Mouse (Mus musculus) central nervous system, embryonic 18 days (tissue): Measurements from ENCODE around the gene Olfr94. TPM values are rescaled to one million over a fixed set of nuclear protein-coding genes. Genes with fewer than 3 reads are reported as not detected.

Experiments
- polyA plus RNA-seq: library from polyadenylated mRNA; depleted of rRNA; stranded (reverse); fragments of >200 nt; gene quantifications from 2 replicates; pipeline ENCODE4 v1.2.3, GENCODE M21; 2012; rRNA removed

Olfr94 gene
- polyA plus RNA-seq, result not detected in 2 replicates

GRCm38 (mm10) chr17:37200894-37201293, at the start of gene Olfr94:
Olfr94 (minus strand) TSS chr17:37200994.

GRCm38 (mm10) chr17:37237230-37237629, 36.4 kb upstream of the Olfr94 start, which contains the start of gene Olfr97:
Olfr97 (minus strand) TSS chr17:37237330.

GRCm38 (mm10) chr17:37219846-37220245, 19.1 kb upstream of the Olfr94 start, which contains the start of gene Olfr96:
Olfr96 (plus strand) TSS chr17:37220146.

GRCm38 (mm10) chr17:37213018-37213417, 12.2 kb upstream of the Olfr94 start, which contains the start of gene Olfr95:
Olfr95 (minus strand) TSS chr17:37213118.

GRCm38 (mm10) chr17:37193656-37194055, 7.1 kb downstream of the Olfr94 start, which contains the start of gene Ubd:
Ubd (plus strand) TSS chr17:37193892.

GRCm38 (mm10) chr17:37161394-37161793, 39.4 kb downstream of the Olfr94 start, which contains the start of gene Olfr93:
Olfr93 (minus strand) TSS chr17:37161494.

Other genes starting within 250 kb of the Olfr94 start
- gene Ppp1r11, start 249.3 kb downstream of the Olfr94 start, polyA plus RNA-seq, result 154 and 160 TPM in 2 replicates
- gene Znrd1, start 242.4 kb downstream of the Olfr94 start, polyA plus RNA-seq, result 42.6 and 42.9 TPM in 2 replicates
- gene Znrd1as, start 242.4 kb downstream of the Olfr94 start, polyA plus RNA-seq, result 4.1 and 4.6 TPM in 2 replicates
- gene 2410137M14Rik, start 219.8 kb downstream of the Olfr94 start, polyA plus RNA-seq, result 1.6 and 1.9 TPM in 2 replicates
- gene H2-M5, start 211.5 kb downstream of the Olfr94 start, polyA plus RNA-seq, result 13.8 and 14.5 TPM in 2 replicates
- 444 and 477 TPM in 2 replicates for gene Zfp57, start 199.8 kb downstream of the Olfr94 start, polyA plus RNA-seq
- gene Mog, start 177.6 kb downstream of the Olfr94 start, polyA plus RNA-seq, result 0.08 and 0.11 TPM in 2 replicates
- gene Gabbr1, start 155.0 kb downstream of the Olfr94 start, polyA plus RNA-seq, result 279 and 285 TPM in 2 replicates
- not detected in 2 replicates for gene Olfr90, start 112.5 kb downstream of the Olfr94 start, polyA plus RNA-seq
- not detected in 2 replicates for gene Olfr91, start 102.7 kb downstream of the Olfr94 start, polyA plus RNA-seq
- gene Olfr92, start 80.9 kb downstream of the Olfr94 start, polyA plus RNA-seq, result not detected in 2 replicates
- gene Olfr93, start 39.5 kb downstream of the Olfr94 start, polyA plus RNA-seq, result not detected in 2 replicates
- not detected in 2 replicates for gene Ubd, start 7.1 kb downstream of the Olfr94 start, polyA plus RNA-seq
- 0.03 and 0.04 TPM in 2 replicates for gene Olfr95, start 12.1 kb upstream of the Olfr94 start, polyA plus RNA-seq
- gene Olfr96, start 19.2 kb upstream of the Olfr94 start, polyA plus RNA-seq, result not detected in 2 replicates
- gene Olfr97, start 36.3 kb upstream of the Olfr94 start, polyA plus RNA-seq, result not detected in 2 replicates
- not detected in 2 replicates for gene Olfr98, start 62.8 kb upstream of the Olfr94 start, polyA plus RNA-seq
- 0.83 and 0.98 TPM in 2 replicates for gene H2-M3, start 69.2 kb upstream of the Olfr94 start, polyA plus RNA-seq
- gene Olfr99, start 82.5 kb upstream of the Olfr94 start, polyA plus RNA-seq, result not detected in 2 replicates
- gene Olfr101, start 103.3 kb upstream of the Olfr94 start, polyA plus RNA-seq, result not detected in 2 replicates
- not detected in 2 replicates for gene Olfr102, start 116.1 kb upstream of the Olfr94 start, polyA plus RNA-seq
- not detected in 2 replicates for gene Olfr103, start 138.7 kb upstream of the Olfr94 start, polyA plus RNA-seq
- gene Olfr104-ps, start 158.6 kb upstream of the Olfr94 start, polyA plus RNA-seq, result not detected in 2 replicates
- gene Olfr105-ps, start 178.0 kb upstream of the Olfr94 start, polyA plus RNA-seq, result not detected in 2 replicates
- gene Olfr106-ps, start 189.4 kb upstream of the Olfr94 start, polyA plus RNA-seq, result not detected in 2 replicates
- not detected in 2 replicates for gene Olfr107, start 198.2 kb upstream of the Olfr94 start, polyA plus RNA-seq
- gene Olfr108, start 244.5 kb upstream of the Olfr94 start, polyA plus RNA-seq, result not detected in 2 replicates